Mouse (Mus musculus) urinary bladder, postnatal 36 days (tissue): ENCODE results near the gene Lgals4.

Experiments used
- DNase-seq, 2 experiments: peaks; one replicate each; pipeline ENCODE4 v3.0.0; 2022; ENCODE audit warnings: low spot score in 2 of 2, mixed read lengths in 1 of 2

The Lgals4 gene

DNA sequence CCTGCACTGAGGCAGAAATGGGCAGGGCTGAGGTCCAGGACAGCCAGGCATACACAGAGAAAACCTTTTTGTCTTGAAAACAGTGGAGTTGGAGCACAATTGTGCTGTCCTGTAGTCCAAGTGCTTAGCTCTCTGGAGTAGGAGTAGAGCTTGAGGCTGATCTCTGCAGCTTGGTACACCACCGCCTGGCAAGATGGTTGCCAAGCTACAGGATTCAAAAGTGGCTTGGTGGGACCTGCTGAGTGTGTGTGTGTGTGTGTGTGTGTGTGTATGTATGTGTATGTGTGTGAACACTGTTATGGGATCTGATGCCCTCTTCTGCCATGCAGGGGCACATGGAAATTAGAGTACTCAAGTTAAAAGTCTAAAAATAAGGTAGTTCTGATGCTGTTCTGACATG, 11.1 kb upstream of the Lgals4 start:
- no peak for DNase-seq

DNA sequence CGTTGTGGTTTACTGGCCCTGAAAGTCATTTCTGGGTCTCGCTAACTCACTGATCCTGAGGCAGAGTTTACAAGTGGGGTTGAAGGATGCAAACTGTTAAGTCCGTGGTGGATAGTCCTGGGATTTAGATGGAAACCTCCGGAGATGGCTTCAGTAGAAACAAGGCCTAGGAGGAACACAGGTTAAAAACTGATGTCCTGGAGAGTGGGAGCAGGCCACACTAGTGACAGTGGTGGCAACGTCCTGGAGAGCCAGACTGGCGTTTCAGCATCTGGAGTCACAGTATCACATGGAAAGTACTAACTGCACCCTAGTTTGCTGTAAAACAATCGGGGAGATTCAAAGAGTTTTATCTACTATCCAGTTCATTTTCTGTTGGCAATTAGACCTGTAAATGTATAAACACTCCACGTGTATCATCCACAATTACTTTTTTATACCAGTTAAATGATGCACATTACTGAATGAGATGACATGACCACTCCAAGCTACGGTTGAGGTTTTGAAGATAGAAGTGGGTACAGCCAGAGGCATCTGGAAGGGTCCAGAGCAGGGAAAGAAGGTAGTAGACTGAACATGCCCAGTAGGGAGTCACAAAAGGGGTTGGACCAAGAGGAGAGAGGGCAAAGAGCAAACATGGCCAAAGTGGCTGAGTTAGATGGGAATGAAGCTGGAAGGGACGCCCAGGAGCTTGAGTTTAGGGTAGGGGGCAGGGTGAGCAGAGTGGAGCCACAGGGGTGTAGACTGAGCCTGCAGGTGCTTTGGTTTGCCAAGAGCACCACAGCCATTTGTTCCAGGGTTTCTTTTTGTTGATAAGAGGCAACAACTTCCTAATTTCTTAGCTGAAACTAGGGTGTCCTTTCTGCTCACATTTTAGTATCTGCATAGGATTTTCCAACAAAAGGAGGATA, 10.4 kb upstream of the Lgals4 start:
- no peak for DNase-seq

DNA sequence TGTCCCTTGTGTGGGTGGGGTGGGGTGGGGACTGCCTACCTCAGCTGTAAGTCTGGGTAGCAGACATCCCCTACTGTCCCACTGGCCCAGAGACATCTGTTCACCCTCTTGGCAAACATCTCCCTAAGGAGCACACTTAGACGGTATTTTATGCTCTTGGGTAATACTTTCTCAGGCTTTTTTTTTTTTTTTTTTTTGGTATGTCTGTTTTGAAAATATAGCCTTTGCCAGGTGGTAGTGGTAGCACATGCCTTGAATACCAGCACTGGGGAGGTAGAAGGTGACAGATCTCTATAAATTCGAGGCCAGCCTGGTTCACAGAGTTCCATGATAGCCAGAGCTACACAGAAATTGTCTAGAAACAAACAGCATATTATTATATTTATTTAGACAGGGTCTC, 9.7 kb upstream of the Lgals4 start:
- DNase-seq, result no peak

DNA sequence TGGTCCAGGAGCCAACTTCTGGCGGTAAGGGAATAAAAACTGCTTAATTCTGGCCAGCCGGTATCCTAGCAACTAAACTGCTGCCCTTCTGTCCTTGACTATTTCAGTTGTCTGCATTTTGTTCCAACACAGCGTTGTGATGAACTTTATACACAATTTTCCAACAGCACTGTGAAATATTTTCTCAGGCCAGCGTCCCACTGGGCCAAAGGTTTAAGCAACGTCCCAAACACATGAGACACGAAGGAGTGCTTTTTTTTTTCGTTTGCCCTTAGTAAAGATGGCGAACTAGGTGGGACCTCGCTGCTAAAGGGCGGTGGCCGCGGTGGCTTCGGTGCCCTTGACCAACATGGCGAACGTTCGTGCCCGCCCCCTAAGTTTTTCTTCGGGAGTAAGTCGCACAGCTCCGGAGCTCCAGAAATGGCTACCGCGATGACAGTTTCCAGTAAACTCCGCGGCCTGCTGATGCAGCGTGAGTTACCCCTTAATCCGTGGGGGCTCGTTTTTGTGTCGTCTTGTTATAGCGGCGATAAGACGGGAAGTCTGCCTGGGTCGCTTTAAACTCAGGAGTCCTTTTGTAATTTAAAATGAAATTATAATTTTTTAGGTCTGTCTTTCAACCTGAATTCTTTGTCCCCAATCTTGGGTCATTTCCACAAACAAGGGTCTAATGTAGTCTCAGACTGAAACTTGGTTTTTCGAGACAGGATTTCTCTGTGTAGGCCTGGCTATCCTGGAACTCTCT, 8.5 kb upstream of the Lgals4 start, which contains the start of gene Ech1:
Gene Ech1 (plus strand): TSS at position 277 of the 745 bp plus-strand sequence.
- peak; percentile 87 to 93 for DNase-seq

DNA sequence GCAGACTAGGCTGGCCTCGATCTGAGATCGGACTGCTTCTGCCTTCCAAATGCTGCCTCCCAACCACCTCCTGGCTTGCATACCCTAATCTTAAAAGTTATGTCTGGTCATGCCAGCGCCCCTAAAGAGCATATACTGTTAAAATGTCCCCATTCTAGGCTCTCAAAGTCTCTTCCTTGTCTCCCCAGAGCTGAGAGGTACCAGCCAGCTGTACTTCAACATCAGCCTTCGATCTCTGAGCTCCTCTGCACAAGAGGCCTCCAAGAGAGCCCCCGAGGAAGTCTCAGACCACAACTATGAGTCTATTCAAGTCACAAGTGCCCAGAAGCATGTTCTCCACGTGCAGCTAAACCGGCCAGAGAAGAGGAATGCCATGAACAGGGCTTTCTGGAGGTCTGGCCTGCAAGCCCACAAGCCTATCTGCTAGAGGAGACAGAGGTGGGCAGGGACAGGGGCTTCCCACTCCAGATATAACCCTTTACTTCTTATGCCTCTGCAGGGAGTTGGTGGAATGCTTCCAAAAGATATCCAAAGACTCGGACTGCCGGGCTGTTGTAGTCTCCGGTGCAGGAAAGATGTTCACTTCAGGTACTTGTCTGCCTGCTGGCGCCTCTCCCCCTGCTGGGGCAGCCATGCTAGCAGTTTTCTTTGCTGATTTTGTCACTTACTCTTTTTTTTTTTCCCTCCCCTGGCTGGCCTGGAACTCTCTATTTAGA, 7.8 kb upstream of the Lgals4 start:
- no peak for DNase-seq

DNA sequence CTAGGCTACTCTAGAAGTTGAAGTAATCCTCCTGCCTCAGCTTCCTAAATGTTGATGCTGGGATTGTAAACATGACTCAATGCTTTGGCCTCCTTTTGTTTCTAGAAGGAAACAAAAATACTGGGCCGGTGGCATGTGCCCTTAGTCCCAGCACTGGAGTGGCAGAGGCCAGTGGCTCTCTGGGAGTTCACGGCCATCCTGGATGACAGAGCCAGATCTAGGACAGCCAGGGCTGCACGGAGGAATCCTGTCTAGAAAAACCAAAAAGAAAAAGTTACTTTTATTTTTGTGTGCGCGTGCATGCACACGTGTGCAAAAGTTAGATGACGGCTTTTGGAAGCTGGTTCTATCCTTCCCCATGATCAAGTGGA, 7.3 kb upstream of the Lgals4 start:
- DNase-seq, result no peak

DNA sequence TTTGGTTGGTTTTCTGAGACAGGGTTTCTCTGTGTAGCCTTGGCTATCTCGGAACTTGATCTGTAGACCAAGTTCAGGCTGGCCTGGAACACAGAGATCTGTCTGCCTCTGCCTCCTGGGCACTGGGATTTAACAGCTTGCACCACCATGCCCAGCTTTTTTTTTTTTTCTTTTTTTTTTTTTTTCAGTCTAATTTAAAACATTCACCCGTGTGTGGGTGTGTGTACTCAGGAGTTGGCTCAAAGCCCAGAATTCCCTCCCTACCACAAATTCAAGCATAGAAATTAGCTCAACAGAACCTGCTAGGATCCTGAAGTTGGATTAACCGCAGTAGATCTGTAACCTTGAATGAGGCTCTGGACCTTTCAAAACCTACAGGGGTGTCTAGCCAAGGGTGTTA, 6.3 kb upstream of the Lgals4 start:
- DNase-seq, result no peak

DNA sequence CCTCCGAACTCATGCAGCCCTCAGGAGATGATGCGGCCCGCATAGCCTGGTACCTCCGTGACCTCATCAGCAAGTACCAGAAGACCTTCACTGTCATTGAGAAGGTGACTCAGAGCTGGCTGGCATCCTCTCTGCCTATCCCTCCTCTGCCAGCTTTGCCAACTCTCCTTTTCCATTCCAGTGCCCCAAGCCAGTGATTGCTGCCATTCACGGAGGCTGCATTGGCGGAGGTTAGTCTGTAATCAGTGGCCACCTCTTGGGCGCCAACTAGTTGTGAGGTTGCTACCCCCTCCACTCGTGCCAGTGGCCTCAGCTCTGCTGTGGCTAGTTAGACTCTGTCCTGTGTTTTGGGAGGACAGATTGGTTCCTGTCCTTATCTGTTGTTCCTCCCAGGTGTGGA, 3.8 kb upstream of the Lgals4 start:
- DNase-seq, result no peak

DNA sequence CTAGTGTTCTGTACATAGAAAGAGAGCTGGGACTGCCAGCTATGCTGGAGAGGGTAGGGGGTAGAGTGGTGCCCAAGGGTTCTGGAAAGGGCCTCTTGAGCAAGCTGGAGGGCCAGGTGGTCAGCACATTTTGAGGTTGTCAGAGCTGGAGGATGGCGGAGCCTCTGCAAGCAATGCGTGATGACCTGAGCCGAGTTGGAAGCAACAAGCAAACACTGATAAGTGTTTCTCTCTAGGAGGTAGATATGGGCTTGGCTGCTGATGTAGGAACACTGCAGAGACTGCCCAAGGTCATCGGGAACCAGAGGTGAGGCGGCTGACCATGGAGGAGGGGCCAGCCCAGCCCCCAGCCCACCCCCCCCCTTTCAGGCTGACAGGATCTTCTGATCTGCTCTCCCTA, 2.7 kb upstream of the Lgals4 start:
- DNase-seq, result no peak

DNA sequence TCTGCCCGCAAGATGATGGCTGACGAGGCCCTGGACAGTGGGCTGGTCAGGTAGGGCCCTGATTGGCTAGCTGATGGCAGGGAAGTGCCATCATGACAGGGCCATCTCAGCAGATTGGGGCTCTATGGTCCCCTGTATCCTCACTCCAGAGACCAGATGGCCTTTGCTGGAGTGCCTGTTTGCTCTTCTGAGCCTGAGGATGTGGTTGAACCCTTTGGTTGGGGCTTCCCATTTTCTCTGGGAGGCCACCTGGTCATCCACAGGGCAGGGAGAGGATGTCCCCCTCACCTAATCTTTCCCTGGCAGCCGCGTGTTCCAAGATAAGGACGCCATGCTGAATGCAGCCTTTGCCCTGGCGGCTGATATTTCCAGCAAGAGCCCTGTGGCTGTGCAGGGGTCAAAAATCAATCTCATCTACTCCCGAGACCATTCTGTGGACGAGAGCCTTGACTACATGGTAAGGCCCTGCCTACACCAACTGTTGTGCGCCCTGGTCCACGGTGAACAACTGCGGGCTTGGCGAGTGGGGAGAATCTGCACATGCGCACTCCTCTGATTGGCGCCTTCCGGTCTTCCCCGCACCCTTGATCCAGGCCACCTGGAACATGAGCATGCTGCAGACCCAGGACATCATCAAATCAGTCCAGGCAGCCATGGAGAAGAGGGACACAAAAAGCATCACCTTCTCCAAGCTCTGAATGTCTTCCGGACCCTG, 2.1 kb upstream of the Lgals4 start:
- no peak for DNase-seq

DNA sequence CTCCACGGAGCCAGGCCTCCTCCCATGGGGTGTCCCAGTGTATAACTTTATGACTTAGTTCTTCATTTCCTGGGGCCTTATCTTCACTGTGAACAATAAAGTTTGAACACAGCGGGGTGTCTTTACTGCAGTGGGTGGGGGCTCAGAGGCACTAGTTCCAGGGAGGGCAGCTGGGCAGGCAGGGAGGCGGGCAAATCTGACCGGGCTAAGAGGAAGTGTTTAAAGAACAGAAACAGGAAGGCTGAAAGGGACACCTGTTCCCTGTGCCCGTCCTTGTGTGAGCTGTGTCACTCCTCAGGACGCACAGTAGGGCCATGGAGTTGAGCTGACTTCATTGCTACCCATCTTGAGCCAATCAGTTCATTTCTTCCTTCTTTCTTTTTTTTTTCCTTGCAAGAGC, 1.5 kb upstream of the Lgals4 start:
- no peak for DNase-seq

DNA sequence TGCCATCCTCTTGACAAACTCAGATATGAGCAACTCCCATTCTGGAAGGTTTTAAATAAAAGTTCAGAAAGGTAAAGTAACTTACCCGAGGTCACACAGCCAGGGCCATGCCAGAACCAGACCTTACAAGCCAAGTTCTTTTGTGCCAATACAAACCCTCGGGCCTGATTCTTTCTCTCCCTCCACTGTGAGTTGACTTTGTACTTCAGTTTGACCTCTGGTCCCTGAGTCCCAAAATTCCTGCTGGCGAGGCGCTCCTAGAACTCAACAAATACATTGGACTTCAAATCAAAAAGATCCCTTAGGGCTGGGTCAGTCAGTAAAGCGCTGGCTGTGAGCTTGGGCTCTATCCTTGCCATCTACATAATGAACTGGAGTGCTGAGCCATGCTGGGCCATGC, 3.3 kb downstream of the Lgals4 start:
- no peak for DNase-seq

DNA sequence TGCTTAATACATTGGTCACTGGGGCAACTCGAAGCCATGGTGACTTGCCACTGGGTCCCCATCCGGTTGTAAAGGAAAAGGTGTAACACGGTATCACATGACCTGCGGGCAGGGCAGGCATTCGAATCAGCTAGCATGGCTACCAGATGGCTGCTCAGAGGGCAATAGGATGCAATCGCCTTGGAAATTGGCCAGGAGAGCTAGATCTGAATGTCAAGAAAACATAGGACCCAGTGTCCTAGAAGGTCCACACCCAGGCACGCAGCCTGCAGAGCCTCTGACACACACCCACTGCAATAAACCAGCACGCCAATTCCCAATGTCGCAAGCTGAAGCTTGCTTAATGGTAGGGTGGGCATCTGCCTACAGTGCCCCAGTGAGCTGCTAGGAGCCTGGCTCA, 4.7 kb downstream of the Lgals4 start:
- DNase-seq, result peak in 1 of 2 experiments; percentile 75

DNA sequence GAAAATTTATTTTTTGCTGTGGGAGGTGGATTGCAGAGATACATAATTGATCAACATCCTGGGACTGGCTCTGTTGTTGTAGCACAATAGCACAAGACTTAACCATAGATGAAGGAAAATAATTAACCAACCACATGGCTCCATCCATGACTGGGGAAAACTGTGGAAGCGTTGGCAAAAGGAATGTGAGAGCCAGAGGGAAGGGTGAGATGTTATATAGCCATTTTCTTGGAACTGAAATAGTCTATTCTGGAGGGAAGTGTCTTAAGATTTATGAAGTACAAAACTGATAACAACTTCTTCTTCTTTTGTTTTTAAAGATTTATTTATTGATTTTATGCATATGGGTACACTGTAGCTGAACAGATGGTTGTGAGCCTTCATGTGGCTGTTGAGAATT, 13.6 kb downstream of the Lgals4 start:
- no peak for DNase-seq

DNA sequence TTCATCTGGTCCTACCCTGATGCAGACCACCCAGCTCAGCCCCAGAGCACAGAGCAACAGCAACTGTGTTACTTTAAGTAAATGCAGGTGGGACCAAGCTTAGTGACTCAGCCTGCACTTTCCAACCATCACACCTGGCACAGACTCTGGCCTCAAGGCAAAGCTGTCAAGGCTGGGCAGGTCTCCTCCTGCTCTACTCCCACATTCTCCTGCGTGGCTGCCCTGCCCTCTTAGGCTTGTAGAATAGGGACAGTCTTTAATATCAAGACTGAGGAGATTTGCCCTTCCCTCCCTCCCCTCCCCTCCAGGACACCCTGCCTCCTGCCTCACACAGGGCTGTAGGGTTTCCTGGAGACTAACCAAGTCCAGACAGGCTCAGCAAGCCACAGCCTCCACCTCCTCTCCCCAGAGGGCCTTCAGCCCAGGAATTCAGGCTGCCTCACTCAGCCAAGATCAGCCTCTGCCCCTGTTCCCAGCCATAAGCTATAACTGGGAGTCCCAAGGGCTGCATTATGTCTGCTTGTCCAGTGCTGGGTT, 16.1 kb downstream of the Lgals4 start:
- DNase-seq, result peak in 1 of 2 experiments; percentile 62

DNA sequence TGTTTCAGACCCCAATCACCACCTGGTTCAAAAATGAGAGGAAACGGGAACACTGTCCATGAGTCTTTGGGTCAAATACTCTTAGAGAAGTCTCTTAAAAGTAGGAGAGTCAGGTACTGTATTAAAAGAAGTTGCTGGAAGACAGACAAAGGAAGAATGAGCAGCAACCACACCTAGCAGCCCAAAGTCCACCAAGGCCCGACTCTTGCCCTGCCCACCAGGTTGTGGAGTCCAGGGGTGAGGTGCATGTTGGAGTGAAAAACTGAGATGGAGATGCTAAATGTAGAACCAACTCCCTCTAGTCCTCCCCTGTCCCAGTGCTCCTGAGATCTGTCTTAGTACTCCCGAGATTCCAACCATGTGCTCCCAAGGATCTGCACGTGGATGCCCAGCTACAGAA, 17.0 kb downstream of the Lgals4 start:
- no peak for DNase-seq

DNA sequence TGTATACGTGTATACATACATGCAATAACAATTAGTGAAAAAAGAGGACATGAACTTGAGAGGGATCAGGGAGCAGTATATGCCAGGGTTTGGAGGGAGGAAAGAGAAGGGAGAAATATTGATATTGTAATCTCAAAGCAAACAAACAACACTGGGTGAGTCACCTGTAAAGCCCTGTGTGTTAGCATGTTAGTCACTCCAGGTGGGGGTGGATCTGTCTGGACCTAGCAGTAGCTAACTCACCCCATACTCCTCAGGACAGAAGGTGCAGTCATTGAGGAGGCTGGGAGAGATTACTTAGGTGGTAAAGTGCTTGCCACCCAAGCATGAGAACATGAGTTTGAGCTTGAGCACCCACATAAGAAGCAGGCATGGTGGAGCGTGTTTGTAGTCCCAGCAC, 26.3 kb downstream of the Lgals4 start:
- no peak for DNase-seq

DNA sequence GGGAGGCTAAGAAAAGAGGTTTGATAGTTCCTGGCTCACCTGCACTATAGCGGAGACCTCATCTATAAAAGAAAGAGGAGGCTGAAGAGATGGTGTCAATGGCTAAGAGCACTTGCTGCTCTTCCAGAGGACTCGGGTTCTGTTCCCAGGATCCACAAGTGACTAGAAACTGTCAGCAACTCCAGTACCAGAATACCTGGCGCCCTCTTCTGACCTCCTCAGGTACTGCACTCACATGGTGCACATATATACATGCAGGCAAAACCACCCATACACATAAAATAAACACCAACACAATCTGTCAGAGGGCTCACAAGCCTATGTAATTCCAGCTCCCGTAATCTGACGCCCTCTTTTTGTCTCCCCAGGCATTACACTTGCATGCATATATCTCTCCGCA, 27.2 kb downstream of the Lgals4 start:
- no peak for DNase-seq

DNA sequence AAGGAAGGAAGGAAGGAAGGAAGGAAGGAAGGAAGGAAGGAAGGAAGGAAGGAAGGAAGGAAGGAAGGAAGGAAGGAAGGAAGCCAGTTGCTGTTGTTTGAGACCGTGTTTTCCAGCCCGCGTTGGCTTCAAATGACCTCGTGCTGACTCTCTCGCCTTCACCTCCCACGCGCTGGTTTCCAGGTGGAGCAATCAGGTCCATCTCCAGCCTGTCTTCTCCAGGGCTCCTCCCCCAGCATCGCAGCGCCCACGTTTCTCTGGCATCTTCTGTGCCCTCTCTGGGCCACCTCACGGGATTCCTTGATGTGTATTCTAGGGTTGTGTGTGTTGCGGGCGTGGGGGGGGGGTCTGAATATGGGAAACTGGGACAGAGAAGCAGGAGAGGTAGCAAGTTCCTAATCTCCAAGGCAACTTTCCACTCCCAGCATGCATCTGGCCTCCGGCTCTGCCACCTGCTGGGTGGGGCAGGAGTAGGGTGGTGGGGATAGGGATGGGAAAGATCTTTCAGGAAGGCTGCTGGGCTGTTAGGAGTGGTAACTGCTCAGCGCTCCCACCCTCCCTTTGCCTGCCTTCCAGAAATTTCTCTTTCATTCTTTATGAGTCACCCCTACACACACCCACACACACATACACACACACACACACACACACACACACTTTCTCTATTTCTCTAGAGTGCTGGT, 29.3 kb downstream of the Lgals4 start:
- DNase-seq, result peak in 1 of 2 experiments; percentile 24

DNA sequence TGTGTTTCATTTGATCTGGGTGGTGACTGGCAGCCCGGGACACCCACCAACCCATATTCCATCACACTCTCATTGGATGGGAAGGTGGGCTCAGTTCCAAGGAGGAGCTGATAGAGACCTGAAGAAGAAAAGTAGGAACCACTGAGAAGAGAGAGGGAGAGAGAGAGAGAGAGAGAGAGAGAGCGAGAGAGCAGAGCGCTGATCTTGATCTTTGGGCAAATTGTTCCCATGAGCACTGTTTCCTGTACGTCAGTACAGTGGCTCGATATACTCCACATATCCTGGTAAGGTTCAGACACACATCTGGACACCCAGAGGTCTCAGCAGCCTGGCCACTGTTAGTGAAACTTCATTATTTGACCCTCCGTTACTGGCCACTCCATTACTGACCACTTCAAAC, 29.9 kb downstream of the Lgals4 start, which contains the start of gene Lgals7:
Gene Lgals7 (plus strand): TSS at position 314 of the 400 bp plus-strand sequence.
- DNase-seq, result no peak

DNA sequence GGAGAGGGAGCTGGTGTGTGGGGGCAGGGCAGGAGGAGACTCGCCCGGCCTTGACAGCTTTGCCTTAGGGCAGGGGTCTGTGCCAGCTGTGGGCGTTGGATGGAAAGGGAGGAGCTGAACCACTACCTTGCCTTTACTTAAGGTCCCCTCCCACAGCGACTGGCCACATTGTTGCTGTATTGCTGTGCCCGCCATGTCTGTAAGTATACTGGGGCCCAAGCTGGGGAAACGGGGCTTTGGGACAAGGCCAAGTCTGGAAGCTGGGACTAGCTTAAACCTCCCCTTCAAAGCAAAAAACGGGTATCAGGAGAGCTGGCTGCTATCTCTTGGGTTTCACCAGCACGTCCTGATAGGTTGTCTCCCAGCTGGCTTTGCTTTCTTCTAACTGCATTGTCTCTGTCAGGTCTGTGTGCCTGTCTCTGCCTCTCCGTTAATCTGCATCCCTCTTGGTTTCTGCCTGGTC, 30.7 kb downstream of the Lgals4 start:
- no peak for DNase-seq
